Mouse (Mus musculus) cerebellum, adult 2 months (tissue): ENCODE measurements at regions not wholly inside any gene's neighbourhood (a gene's known extent, or its start where the extent isn't known, plus 50 kb on each side); places are given as distances from the start of the nearest gene placed in this dataset.

Experiments
- CTCF ChIP-seq: fragments of 200-500 bp; IDR thresholded peaks from 2 replicates; pipeline ENCODE4 v1.5.1; 2011; ENCODE audit warnings: low read depth, mild to moderate bottlenecking, control low read depth, low read length, moderate library complexity, borderline replicate concordance; ENCODE audit not compliant: insufficient read depth
- POLR2A ChIP-seq: fragments of 200-500 bp; IDR thresholded peaks from 2 replicates; pipeline ENCODE4 v1.6.1; 2011; ENCODE audit warnings: low read length, control low read depth, borderline replicate concordance; ENCODE audit not compliant: insufficient read depth

DNA sequence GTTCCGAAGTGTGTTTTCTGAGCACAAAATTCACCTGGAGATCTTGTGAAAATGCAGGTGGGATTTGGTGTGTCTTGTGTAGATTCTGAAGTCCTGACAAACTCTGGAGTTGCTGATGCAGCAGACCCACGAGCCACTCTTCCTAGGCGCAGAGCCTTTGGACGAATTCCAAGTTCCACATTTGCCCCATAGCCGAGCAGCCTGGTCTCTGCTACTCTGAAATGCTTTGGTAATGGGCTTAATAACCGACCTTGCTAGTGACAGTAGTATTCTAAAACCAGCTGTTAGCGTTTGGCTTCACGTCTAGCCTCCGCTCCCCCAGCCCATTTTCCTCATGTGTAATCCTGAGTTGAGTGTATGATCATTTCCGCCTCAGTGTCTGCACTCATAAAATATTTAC, 139.5 kb downstream of the Usp46 start:
- TF ChIP-seq CTCF = no peak
- no peak for TF ChIP-seq POLR2A
